Mouse (Mus musculus) cortical plate, adult 2 months (tissue): Measurements from ENCODE around the gene Aak1. TPM values are rescaled to one million over a fixed set of nuclear protein-coding genes. Genes with fewer than 3 reads are reported as not detected.

Source experiments
- H3K27ac ChIP-seq: fragments of 200-500 bp; 2 replicates; pipeline ENCODE4 v1.5.1; 2012; ENCODE audit warnings: low read length, control low read depth, inconsistent platforms; ENCODE audit not compliant: insufficient read depth
- H3K4me1 ChIP-seq: fragments of 200-500 bp; 2 replicates; pipeline ENCODE4 v1.6.1; 2011; ENCODE audit warnings: low read length; ENCODE audit not compliant: control insufficient read depth, insufficient read depth
- H3K4me3 ChIP-seq: fragments of 200-500 bp; 2 replicates; pipeline ENCODE4 v1.5.1; 2011; ENCODE audit warnings: mild to moderate bottlenecking, low read length, control low read depth; ENCODE audit not compliant: insufficient read depth
- CTCF ChIP-seq: fragments of 200-500 bp; IDR thresholded peaks from 2 replicates; pipeline ENCODE4 v1.5.1; 2011; ENCODE audit warnings: mild to moderate bottlenecking, control low read depth, low read length; ENCODE audit not compliant: insufficient read depth; ENCODE audit errors: extremely low read depth
- POLR2A ChIP-seq: fragments of 200-500 bp; IDR thresholded peaks from 2 replicates; pipeline ENCODE4 v1.6.1; 2011; ENCODE audit warnings: mild to moderate bottlenecking, low read length, control low read depth; ENCODE audit not compliant: insufficient read depth; ENCODE audit errors: extremely low read depth
- polyA plus RNA-seq: library from polyadenylated mRNA; depleted of rRNA; stranded (reverse); fragments of >200 nt; gene quantifications from 2 replicates; pipeline ENCODE4 v1.2.3, GENCODE M21; 2012

Aak1 gene
- polyA plus RNA-seq, 1 experiment: 152 TPM

DNA sequence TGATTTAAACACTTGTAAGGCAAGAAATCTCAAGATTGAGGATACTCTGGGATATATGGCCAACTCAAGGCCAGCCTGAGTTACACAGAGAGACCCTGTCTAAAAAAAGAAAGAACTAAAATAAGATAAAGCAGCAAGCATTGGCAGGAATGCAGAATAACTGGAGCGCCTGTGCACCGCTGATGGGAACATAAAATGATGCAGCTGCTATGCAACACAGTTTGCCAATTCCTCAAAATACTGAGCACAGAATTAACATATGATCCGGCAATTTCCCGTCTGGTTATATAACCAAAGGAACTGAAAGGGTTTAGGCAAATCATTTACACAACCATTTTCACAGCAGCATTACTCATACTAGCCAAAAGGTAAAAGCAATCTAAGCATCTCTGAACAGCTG, 30.0 kb downstream of the Aak1 start:
- no peak for TF ChIP-seq POLR2A
- TF ChIP-seq CTCF: no peak
- Histone ChIP-seq H3K4me3 (no peak overlapping the region), H3K4me1 (peaks cover 4% of the 10 kb centered on the region; the same call in 1 of the 2 replicates), H3K27ac (no peak overlapping the region)

- peaks cover 1% of the 10 kb centered on the region; the same call in 1 of the 2 replicates for H3K4me1 ChIP-seq
- no peak overlapping the region for H3K4me3 ChIP-seq
- TF ChIP-seq POLR2A (no peak), CTCF (no peak)
- H3K27ac ChIP-seq: no peak overlapping the region
Measured at GRCm38 (mm10) chr6:86884230-86884629, 34.9 kb downstream of the Aak1 start.

DNA sequence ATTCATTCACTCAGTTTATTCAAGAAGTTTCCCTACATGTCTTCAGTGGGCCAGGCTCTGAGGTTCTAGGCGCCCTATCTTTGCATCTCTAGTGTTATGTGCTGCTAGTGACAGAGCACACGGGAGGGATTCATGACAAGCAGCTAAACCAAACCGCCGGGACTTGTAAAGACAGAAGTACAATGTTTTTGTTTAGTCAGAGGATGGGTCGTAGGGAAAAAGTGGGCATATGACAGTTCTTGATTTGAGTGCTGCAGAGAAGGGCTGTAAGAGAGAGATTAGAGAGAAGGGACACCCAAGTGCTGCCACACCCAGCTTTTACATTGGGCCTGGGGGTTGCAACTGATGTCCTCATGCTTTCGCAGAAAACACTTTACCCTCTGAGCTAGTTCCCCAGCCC, 35.4 kb downstream of the Aak1 start:
- H3K27ac ChIP-seq: no peak overlapping the region
- no peak overlapping the region for H3K4me3 ChIP-seq
- TF ChIP-seq CTCF: no peak
- no peak for TF ChIP-seq POLR2A
- peaks cover 1% of the 10 kb centered on the region; the same call in 1 of the 2 replicates for H3K4me1 ChIP-seq

DNA sequence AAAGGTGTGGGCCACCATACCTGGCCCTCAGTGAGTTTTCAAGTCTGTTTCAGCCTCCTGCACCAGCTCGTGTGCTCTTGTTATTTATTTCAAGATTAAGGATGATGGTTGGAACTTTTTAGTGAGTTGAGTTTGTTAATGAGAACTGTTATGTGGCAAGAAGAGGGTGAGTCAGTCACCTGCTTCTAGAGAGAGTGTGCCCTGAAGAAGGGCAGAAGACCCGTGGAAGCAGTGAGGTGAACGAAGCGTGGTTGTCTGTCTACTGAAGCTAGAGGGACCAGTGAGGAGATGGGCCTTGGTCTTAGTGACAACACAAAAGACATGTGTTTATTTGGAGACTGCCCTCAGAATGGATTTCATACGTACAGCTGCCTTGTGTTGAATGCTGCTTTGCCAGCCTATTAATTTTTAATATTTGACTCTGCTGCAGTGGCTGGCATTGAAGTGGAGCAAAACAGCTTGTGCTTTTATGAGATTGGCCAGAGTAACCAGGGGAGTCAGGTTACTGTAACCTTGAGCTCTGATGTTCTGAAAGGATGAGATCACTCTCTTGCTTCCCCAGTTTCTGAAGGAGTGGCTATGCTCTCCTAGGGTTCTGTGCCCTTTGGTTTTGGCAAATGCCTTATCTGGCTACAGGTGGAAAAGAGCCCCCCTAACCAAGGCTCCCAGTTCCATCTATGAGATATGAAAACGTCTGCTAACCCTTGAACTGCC, 36.7 kb downstream of the Aak1 start:
- Histone ChIP-seq H3K4me3 (no peak overlapping the region), H3K4me1 (no peaks in the 10 kb centered on the region), H3K27ac (no peak overlapping the region)
- TF ChIP-seq CTCF (no peak), POLR2A (no peak)

DNA sequence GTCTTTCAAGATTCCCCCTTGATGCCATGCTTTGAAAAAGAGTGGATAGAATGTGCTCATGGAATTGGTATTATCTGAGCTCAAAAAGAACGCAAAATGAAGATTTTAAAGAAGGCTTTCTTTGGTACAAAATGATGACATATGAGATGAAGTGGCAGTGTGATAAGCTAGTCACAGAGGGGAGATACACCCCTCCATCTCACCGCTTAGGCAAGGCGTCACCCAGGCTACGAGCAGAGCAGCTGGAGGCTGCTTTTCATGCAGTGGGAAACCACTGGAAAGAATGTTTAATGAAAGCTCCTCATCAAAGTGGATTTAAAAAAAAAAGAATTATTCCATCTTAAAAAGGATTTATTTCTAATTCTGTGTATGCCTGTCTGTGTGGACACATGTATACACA, 37.5 kb downstream of the Aak1 start:
- no peak overlapping the region for H3K27ac ChIP-seq
- no peak for TF ChIP-seq POLR2A
- H3K4me1 ChIP-seq: no peaks in the 10 kb centered on the region
- no peak overlapping the region for H3K4me3 ChIP-seq

GRCm38 (mm10) chr6:86897520-86897919, 48.2 kb downstream of the Aak1 start:
- TF ChIP-seq CTCF: no peak
- no peak for TF ChIP-seq POLR2A
- Histone ChIP-seq H3K27ac (no peak overlapping the region), H3K4me1 (peaks cover 10% of the 10 kb centered on the region), H3K4me3 (no peak overlapping the region)

DNA sequence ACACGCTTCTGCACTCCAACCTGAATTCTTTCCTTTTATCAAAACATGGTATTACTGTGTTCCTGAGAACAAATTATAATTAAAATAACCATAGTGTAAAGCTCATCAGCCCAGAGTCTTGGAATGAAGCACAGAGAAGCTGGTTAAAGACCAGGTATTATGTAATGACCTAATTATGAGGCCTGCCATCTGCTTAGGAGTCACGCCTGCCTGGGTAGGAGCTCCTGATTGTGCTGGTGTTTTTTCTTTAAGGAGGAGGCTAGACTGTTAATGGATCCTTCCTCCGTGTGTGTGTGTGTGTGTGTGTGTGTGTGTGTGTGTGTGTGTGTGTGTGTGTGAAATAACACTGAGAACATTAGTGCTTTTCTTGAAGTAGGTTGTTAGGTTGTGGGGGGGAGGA, 49.7 kb downstream of the Aak1 start:
- peaks cover 11% of the 10 kb centered on the region for H3K4me1 ChIP-seq
- H3K27ac ChIP-seq: no peak overlapping the region
- H3K4me3 ChIP-seq: no peak overlapping the region
- TF ChIP-seq CTCF: no peak
- TF ChIP-seq POLR2A: no peak

GRCm38 (mm10) chr6:86899965-86900364, 50.6 kb downstream of the Aak1 start:
- TF ChIP-seq CTCF: no peak
- TF ChIP-seq POLR2A: no peak
- Histone ChIP-seq H3K4me3 (no peak overlapping the region), H3K4me1 (peaks cover 11% of the 10 kb centered on the region), H3K27ac (no peak overlapping the region)

DNA sequence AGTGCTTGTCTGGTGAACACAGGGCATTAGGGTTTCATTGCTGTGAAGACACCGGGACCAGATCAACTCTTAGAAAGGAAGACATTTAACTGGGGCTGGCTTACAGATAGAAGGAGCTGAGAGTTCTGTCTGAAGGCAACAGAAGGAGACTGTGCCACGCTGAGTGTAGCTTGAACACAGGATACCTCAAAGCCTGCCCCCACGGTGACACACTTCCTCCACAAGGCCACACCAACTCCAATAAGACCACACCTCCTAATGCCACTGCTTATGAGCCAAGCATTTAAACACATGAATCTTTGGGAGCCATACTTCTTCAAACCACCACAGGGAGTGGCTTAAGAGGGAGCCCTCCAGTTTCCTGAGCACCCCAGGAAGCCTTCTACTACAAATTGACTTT, 51.2 kb downstream of the Aak1 start:
- H3K27ac ChIP-seq: no peak overlapping the region
- peaks cover 11% of the 10 kb centered on the region for H3K4me1 ChIP-seq
- TF ChIP-seq POLR2A (no peak), CTCF (no peak)
- H3K4me3 ChIP-seq: no peak overlapping the region

DNA sequence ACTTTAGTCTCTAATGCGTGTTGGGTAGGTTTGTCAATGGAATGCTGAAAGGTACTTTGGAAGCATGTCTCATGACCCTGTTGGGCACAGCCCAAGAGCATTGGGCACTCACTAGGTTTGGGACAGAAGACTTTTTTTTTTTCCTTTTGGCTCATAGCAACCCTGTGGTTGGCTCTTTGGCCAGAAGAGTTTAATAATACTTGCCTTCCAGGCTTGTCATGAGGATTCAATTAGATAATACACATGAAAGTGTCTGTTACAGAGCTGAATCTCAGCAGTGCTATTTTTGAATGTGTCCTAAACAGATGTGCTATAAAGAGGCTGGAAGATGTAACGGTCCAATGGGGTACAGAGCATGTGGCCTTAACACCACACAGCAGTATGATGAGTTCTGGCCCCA, 56.2 kb downstream of the Aak1 start:
- no peak overlapping the region for H3K27ac ChIP-seq
- peaks cover 3% of the 10 kb centered on the region for H3K4me1 ChIP-seq
- no peak overlapping the region for H3K4me3 ChIP-seq
- no peak for TF ChIP-seq POLR2A
- TF ChIP-seq CTCF: no peak
